Comparison of ENCODE assay signal across 28 mouse cellular contexts in genomic region chr1:4661761-4662160, GRCm38 (mm10).
"Had no signal": no experiment of that assay in that cellular context is flagged by ENCODE, and none has a peak within 500 bp of the region (broad histone marks: within the 10 kb centered on the region; RNA-seq: fewer than 3 reads in every experiment).

No protein-coding gene starts in this region.

- H3K9me3 ChIP-seq: embryonic facial prominence, embryonic 10.5 days; embryonic facial prominence, embryonic 12.5 days; embryonic facial prominence, embryonic 13.5 days; embryonic facial prominence, embryonic 15.5 days; forebrain, embryonic 10.5 days; forebrain, embryonic 12.5 days; forebrain, embryonic 13.5 days; forebrain, embryonic 15.5 days had no signal

- H3K36me3 ChIP-seq: embryonic facial prominence, embryonic 10.5 days; embryonic facial prominence, embryonic 12.5 days; embryonic facial prominence, embryonic 13.5 days; embryonic facial prominence, embryonic 15.5 days; forebrain, embryonic 10.5 days; forebrain, embryonic 12.5 days; forebrain, embryonic 15.5 days had no signal

- H3K4me3 ChIP-seq: embryonic facial prominence, embryonic 10.5 days; embryonic facial prominence, embryonic 12.5 days; embryonic facial prominence, embryonic 13.5 days; embryonic facial prominence, embryonic 15.5 days; erythroblast, embryonic 14.5 days; forebrain, embryonic 10.5 days; forebrain, embryonic 12.5 days; forebrain, embryonic 13.5 days; forebrain, embryonic 15.5 days; gastrocnemius, adult 2 months; heart, adult 2 months had no signal

- ATAC-seq: forebrain, embryonic 13.5 days; forebrain, embryonic 14.5 days; forebrain, embryonic 15.5 days; forebrain, embryonic 16.5 days; forebrain, postnatal 0 days had no signal

- H3K27me3 ChIP-seq: embryonic facial prominence, embryonic 12.5 days; embryonic facial prominence, embryonic 13.5 days; embryonic facial prominence, embryonic 15.5 days; forebrain, embryonic 12.5 days; forebrain, embryonic 13.5 days; forebrain, embryonic 15.5 days had no signal

- H3K4me1 ChIP-seq: embryonic facial prominence, embryonic 10.5 days; embryonic facial prominence, embryonic 12.5 days; embryonic facial prominence, embryonic 13.5 days; embryonic facial prominence, embryonic 15.5 days; forebrain, embryonic 10.5 days; forebrain, embryonic 12.5 days; forebrain, embryonic 13.5 days; forebrain, embryonic 15.5 days had no signal

- H3K9ac ChIP-seq: embryonic facial prominence, embryonic 12.5 days; embryonic facial prominence, embryonic 13.5 days; embryonic facial prominence, embryonic 15.5 days; forebrain, embryonic 12.5 days; forebrain, embryonic 13.5 days; forebrain, embryonic 15.5 days; forebrain, postnatal 0 days had no signal

- DNase-seq: cerebellum, adult 2 months; cerebellum, adult 8-10 months; cerebellum, adult 9-10 months; cerebellum, adult 9-11 months; cerebellum, postnatal 10 days; cerebellum, postnatal 14 days; cerebellum, postnatal 25 days; cerebellum, postnatal 36 days; embryo, embryonic 11 days; forebrain, postnatal 0 days; gastrocnemius, adult 2 months; gastrocnemius, postnatal 10 days; gastrocnemius, postnatal 14 days; gastrocnemius, postnatal 25 days; gastrocnemius, postnatal 36 days; heart, adult 18-20 months; heart, adult 2 months had no signal

- H3K27ac ChIP-seq: embryonic facial prominence, embryonic 10.5 days; embryonic facial prominence, embryonic 12.5 days; embryonic facial prominence, embryonic 13.5 days; embryonic facial prominence, embryonic 15.5 days; forebrain, embryonic 10.5 days; forebrain, embryonic 12.5 days; forebrain, embryonic 13.5 days; forebrain, embryonic 15.5 days; gastrocnemius, adult 2 months; heart, adult 2 months had no signal

- H3K4me2 ChIP-seq: embryonic facial prominence, embryonic 12.5 days; embryonic facial prominence, embryonic 13.5 days; embryonic facial prominence, embryonic 15.5 days; forebrain, embryonic 12.5 days; forebrain, embryonic 13.5 days; forebrain, embryonic 15.5 days had no signal
